Mouse (Mus musculus) thymus, postnatal 4 days (tissue): ENCODE data around the gene Stag1.

ENCODE experiments used
- DNase-seq: peaks from one replicate; pipeline ENCODE4 v3.0.0; 2021

Gene Stag1

DNA sequence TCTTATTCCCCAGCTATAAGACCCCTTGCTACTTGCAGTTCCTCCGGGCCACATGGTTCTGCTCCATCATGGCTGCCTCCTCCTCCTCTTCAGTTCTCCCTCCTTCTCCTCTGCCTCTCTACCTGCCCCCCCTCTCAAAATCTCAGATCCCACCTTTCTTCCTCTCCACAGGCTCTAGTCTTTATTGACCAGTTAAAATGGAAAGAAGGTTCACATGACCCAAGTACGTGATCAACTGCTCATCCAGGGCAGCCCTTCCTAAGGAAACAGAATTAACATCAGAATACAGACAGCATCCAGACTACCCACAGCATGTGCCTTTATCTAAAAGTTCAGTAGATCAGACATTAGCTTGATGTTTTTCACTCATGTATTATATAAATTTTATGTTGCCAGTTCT lies 371.9 kb downstream of the Stag1 start:
- no peak for DNase-seq

- DNase-seq = no peak
Observed at GRCm38 (mm10) chr9:100978666-100979065, 381.1 kb downstream of the Stag1 start.

DNA sequence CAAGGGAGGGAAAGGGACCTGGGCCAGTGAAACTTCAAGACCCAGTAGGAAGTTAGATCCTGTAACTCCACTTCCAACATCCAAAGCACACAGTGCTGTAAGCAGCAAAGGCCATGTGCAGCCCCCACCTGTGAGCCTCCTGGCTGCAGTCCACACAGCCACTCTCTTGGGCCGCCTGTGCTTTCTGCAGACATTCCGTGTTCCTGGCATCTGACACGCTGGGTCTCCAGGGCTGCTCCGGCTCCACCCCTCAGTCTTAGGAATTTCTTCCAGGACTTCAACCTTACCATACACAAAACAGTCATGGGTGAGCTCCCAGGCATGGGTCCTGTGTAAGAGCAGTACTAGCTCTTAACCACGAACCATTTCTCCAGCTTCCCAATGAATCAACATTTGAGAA lies 381.7 kb downstream of the Stag1 start:
- no peak for DNase-seq

GRCm38 (mm10) chr9:100982786-100983185 lies 385.2 kb downstream of the Stag1 start:
- no peak for DNase-seq

DNA sequence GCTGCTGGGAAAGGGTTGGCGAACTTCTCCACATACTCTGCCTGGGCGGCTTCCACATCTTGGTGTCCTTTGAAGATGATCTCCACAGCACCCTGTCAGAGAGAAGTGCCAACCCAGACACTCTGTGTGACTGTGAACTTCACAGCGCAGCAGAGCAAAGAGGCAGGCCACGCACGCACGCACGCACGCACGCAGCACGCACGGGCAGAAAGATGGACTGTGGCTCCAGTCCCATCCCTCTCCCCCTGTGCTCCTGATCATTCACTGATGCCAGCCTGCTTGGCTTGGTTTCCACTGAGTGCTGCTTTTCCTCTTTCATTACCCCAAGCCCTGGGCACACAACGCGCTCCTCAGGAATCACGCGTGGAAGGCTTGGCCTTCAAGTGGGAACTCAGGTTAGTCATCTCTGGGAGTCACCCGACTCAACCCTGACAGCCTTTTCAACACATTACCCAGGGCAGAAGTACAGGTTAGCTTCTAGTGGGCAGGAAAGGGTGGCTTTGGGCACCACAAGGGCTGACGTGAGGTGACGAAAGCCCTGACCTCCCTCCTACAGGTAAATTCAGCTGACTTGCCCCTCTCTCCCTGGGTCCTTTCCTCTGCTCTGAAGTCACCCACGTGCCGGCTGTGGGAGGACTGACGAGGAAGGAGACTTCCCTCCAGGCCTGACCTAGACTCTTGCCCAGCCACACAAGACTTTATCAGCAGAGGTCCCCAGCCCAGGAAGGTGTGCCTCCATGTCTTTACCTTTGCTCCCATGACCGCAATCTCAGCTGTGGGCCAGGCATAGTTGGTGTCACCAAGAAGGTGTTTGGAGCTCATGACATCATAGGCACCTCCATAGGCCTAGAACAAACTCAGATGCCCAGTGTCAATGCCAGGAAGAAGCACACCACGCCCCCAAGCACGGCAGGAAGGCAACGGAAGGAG lies 387.0 kb downstream of the Stag1 start:
- DNase-seq = no peak

DNA sequence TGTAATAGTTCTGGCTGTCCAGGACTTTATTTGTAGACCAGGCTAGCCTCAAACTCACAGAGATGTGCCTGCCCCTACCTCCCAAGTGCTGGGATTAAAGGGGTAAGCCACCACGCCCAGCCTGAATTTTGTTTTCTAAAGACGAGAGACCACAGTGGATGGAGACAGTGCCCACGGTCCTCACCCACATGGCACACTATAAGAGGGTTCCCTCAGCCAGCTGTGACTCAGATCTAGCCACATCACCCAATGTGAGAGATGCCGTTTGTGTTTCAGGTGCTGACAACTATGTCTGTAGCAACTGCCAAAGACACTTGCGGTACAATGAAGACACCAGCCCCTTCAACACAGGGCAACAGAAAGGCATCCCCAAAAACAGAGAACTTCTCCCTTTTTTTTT lies 389.4 kb downstream of the Stag1 start:
- no peak for DNase-seq

- no peak for DNase-seq
Observed at GRCm38 (mm10) chr9:100987850-100988249, 390.3 kb downstream of the Stag1 start.

GRCm38 (mm10) chr9:100990609-100991008 lies 393.0 kb downstream of the Stag1 start:
- DNase-seq = no peak

GRCm38 (mm10) chr9:100991321-100991720 lies 393.7 kb downstream of the Stag1 start:
- no peak for DNase-seq

- DNase-seq = no peak
Observed at GRCm38 (mm10) chr9:100992191-100992590, 394.6 kb downstream of the Stag1 start.

GRCm38 (mm10) chr9:100993937-100994336 lies 396.3 kb downstream of the Stag1 start:
- DNase-seq = peak; percentile 31

DNA sequence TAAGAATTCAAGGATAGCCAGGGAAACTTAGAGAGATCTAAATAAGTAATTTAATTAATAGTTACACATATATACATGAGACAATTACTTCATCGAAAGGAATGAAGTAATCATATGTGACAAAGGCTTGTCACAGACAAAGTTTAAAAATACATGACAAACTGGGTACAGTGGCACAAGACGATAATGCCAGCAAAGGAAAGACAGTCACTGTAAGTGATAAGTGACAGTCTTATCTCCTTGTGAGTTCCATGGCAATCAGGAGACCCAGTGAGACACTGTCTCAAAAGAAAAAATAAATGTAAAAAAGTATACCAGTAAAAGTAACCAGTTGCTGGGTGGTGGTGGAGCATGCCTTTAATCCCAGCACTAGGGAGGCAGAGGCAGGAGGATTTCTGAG lies 399.5 kb downstream of the Stag1 start:
- DNase-seq = no peak

DNA sequence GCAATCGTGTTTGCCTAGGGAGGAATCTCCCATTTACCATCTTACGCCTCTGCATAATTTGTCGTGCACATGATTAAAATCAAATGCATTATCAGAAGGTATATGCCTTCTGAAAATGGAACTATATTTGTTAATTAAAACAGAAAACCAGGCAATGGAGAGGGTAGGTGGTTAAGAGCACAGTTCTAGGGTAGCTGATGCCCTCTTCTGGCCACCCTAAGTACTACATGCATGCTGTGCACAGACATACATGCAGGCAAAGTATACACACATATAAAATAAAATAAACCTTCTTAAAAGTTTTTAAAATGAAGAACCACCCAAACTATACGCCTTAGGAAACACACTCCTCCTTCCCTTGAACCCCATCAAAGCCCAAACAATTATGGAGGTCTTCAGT lies 404.5 kb downstream of the Stag1 start:
- DNase-seq = peak; percentile 71

GRCm38 (mm10) chr9:101002841-101003240 lies 405.2 kb downstream of the Stag1 start:
- no peak for DNase-seq

DNA sequence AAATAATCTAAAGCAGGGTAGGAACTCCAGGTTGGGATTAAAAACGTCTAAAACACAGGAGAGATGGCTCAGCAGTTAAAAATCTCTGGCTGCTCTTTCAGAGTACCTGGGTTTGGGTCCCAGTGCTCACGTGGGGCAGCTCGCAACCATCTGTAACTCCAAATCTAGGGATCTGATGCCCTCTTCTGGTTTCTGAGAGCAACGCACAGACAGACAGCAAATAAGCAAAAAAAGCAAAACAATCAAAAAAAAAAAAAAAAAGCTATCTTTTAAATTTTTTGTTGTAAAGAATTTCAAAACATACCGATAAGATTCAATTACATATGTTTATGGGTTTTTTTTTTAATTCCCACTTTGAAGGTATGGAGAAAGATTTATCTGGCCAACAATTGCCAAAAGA lies 405.7 kb downstream of the Stag1 start:
- DNase-seq = no peak

DNA sequence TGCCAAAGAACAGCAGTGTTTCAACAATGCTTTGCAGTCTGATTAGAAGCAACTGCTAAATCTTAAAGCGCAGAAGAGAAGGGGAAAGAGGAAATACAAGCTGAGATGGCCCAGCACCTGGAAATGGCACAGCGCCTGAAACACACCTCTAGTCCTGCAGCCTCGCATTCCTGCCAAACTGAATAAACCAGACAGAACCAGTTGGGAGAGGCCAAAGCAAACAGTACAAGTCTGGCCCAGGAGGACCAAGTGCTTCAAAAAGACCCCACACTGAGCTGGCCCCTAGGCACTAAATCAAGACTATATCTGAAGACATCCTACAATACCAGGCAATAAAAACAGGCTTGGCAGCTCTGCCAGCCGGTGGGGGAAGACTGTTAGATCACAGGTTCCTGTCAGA lies 408.3 kb downstream of the Stag1 start:
- no peak for DNase-seq
